Mouse (Mus musculus): ENCODE results near the gene Eif4g3.

Eif4g3 gene

GRCm38 (mm10) chr4:138102413-138102812 lies 109.6 kb downstream of the Eif4g3 start:
- no peak for DNase-seq (ENCODE audit: low spot score)

- DNase-seq (ENCODE audit: low spot score), result no peak
Measured at GRCm38 (mm10) chr4:138104967-138105366, 112.1 kb downstream of the Eif4g3 start.

GRCm38 (mm10) chr4:138107441-138108409 lies 114.9 kb downstream of the Eif4g3 start:
- DNase-seq (ENCODE audit: low spot score), result peak; percentile 89

- DNase-seq (ENCODE audit: low spot score), result no peak
Measured at GRCm38 (mm10) chr4:138108541-138108940, 115.7 kb downstream of the Eif4g3 start.

- DNase-seq (ENCODE audit: low spot score), result no peak
Measured at GRCm38 (mm10) chr4:138109332-138109731, 116.5 kb downstream of the Eif4g3 start.

- DNase-seq (ENCODE audit: low spot score), result no peak
Measured at GRCm38 (mm10) chr4:138111858-138112257, 119.0 kb downstream of the Eif4g3 start.

- no peak for DNase-seq (ENCODE audit: low spot score)
Measured at GRCm38 (mm10) chr4:138119740-138120139, 126.9 kb downstream of the Eif4g3 start.

- DNase-seq (ENCODE audit: low spot score), result no peak
Measured at GRCm38 (mm10) chr4:138124046-138124445, 131.2 kb downstream of the Eif4g3 start.

GRCm38 (mm10) chr4:138127371-138127770 lies 134.5 kb downstream of the Eif4g3 start:
- no peak for DNase-seq (ENCODE audit: low spot score)

- DNase-seq (ENCODE audit: low spot score), result no peak
Measured at GRCm38 (mm10) chr4:138127781-138128180, 135.0 kb downstream of the Eif4g3 start.

- no peak for DNase-seq (ENCODE audit: low spot score)
Measured at GRCm38 (mm10) chr4:138130149-138130548, 137.3 kb downstream of the Eif4g3 start.

- DNase-seq (ENCODE audit: low spot score), result no peak
Measured at GRCm38 (mm10) chr4:138131226-138131625, 138.4 kb downstream of the Eif4g3 start.

- no peak for DNase-seq (ENCODE audit: low spot score)
Measured at GRCm38 (mm10) chr4:138131716-138132115, 138.9 kb downstream of the Eif4g3 start.

GRCm38 (mm10) chr4:138133360-138133759 lies 140.5 kb downstream of the Eif4g3 start:
- no peak for DNase-seq (ENCODE audit: low spot score)

- no peak for DNase-seq (ENCODE audit: low spot score)
Measured at GRCm38 (mm10) chr4:138137336-138137735, 144.5 kb downstream of the Eif4g3 start.

GRCm38 (mm10) chr4:138137804-138138203 lies 145.0 kb downstream of the Eif4g3 start:
- no peak for DNase-seq (ENCODE audit: low spot score)

- DNase-seq (ENCODE audit: low spot score), result no peak
Measured at GRCm38 (mm10) chr4:138138219-138138618, 145.4 kb downstream of the Eif4g3 start.

GRCm38 (mm10) chr4:138141358-138141757 lies 148.5 kb downstream of the Eif4g3 start:
- DNase-seq (ENCODE audit: low spot score), result no peak

- no peak for DNase-seq (ENCODE audit: low spot score)
Measured at GRCm38 (mm10) chr4:138147176-138147575, 154.4 kb downstream of the Eif4g3 start.

GRCm38 (mm10) chr4:138149977-138150376 lies 157.2 kb downstream of the Eif4g3 start:
- no peak for DNase-seq (ENCODE audit: low spot score)

- DNase-seq (ENCODE audit: low spot score), result no peak
Measured at GRCm38 (mm10) chr4:138151226-138151625, 158.4 kb downstream of the Eif4g3 start.

- peak; percentile 75 for DNase-seq (ENCODE audit: low spot score)
Measured at GRCm38 (mm10) chr4:138153980-138154379, 161.2 kb downstream of the Eif4g3 start.

- no peak for DNase-seq (ENCODE audit: low spot score)
Measured at GRCm38 (mm10) chr4:138160918-138161317, 168.1 kb downstream of the Eif4g3 start.

GRCm38 (mm10) chr4:138161550-138161949 lies 168.7 kb downstream of the Eif4g3 start:
- DNase-seq (ENCODE audit: low spot score), result no peak

All from retina, embryonic 14.5 days (tissue).